Mouse (Mus musculus) MEL (cell line): ENCODE results near the gene Shank3. TPM values are rescaled to one million over a fixed set of nuclear protein-coding genes. Genes with fewer than 3 reads are reported as not detected.

Source experiments
- DNase-seq: peaks from one replicate; pipeline ENCODE4 v3.0.0; 2011; ENCODE audit warnings: low read depth, low spot score
- H3K27ac ChIP-seq: 2 replicates; pipeline ENCODE4 v1.5.1; 2012; ENCODE audit warnings: low read depth, mild to moderate bottlenecking, control low read depth, low read length, moderate library complexity; ENCODE audit not compliant: control insufficient read depth
- H3K27me3 ChIP-seq, 2 experiments: fragments of 150-350 bp in 1 of 2; sonication (generic) in 1 of 2; 2 replicates each; pipeline ENCODE4 v1.6.1; 2012; ENCODE audit warnings: low read length in 2 of 2, mild to moderate bottlenecking in 2 of 2, improper control_type of control experiment in 1 of 2, moderate library complexity in 1 of 2; ENCODE audit not compliant: insufficient read depth in 2 of 2, control insufficient read depth in 1 of 2
- H3K36me3 ChIP-seq, 2 experiments: 2 replicates each; pipeline ENCODE4 v1.6.1; 2012 to 2014; ENCODE audit warnings: low read length in 2 of 2, improper control_type of control experiment in 1 of 2, inconsistent platforms in 1 of 2, mild to moderate bottlenecking in 1 of 2; ENCODE audit not compliant: insufficient read depth in 2 of 2, control insufficient read depth in 1 of 2
- H3K4me1 ChIP-seq, 2 experiments: fragments of 150-350 bp in 1 of 2; sonication (generic) in 1 of 2; 2 replicates each; pipeline ENCODE4 v1.6.1; 2012; ENCODE audit warnings: low read length in 2 of 2, improper control_type of control experiment in 1 of 2, mild to moderate bottlenecking in 1 of 2; ENCODE audit not compliant: insufficient read depth in 2 of 2, control insufficient read depth in 1 of 2
- H3K4me3 ChIP-seq, 2 experiments: fragments of 150-350 bp in 1 of 2; sonication (generic) in 1 of 2; 2 replicates each; pipeline ENCODE4 v1.5.1; 2012; ENCODE audit warnings: low read depth in 2 of 2, low read length in 2 of 2, mild to moderate bottlenecking in 2 of 2, moderate library complexity in 2 of 2, control low read depth in 1 of 2, improper control_type of control experiment in 1 of 2; ENCODE audit not compliant: control insufficient read depth in 1 of 2, insufficient read depth in 1 of 2
- H3K79me2 ChIP-seq: 2 replicates; pipeline ENCODE4 v1.6.1; 2012; ENCODE audit warnings: mild to moderate bottlenecking, low read length, moderate library complexity; ENCODE audit not compliant: control insufficient read depth, poor library complexity, insufficient read depth
- H3K9ac ChIP-seq: 2 replicates; pipeline ENCODE4 v1.6.1; 2012; ENCODE audit warnings: low read depth, mild to moderate bottlenecking, control low read depth, low read length, moderate library complexity; ENCODE audit not compliant: control insufficient read depth, poor library complexity, severe bottlenecking
- H3K9me3 ChIP-seq: fragments of 150-350 bp; sonication (generic); replicated peaks from 2 replicates; pipeline ENCODE4 v1.6.1; 2012; ENCODE audit warnings: mild to moderate bottlenecking, low read length, improper control_type of control experiment, moderate library complexity; ENCODE audit not compliant: insufficient read depth
- BHLHE40 ChIP-seq: IDR thresholded peaks from 2 replicates; pipeline ENCODE4 v1.6.1; 2012; ENCODE audit warnings: low read depth, mild to moderate bottlenecking, inconsistent platforms, low read length, improper control_type of control experiment, borderline replicate concordance
- CHD1 ChIP-seq: IDR thresholded peaks from 2 replicates; pipeline ENCODE4 v1.6.1; 2012; ENCODE audit warnings: low read depth, mild to moderate bottlenecking, inconsistent platforms, low read length, improper control_type of control experiment
- CTCF ChIP-seq, 3 experiments: IDR thresholded peaks in 2 of 3; conservative IDR thresholded peaks in 1 of 3; 2 replicates each; pipeline ENCODE4 v1.5.1; 2011 to 2012; ENCODE audit warnings: low read length in 3 of 3, low read depth in 2 of 3, mild to moderate bottlenecking in 2 of 3, improper control_type of control experiment in 1 of 3, inconsistent platforms in 1 of 3, mixed read lengths in 1 of 3, moderate library complexity in 1 of 3; ENCODE audit not compliant: control insufficient read depth in 1 of 3, insufficient read depth in 1 of 3, poor library complexity in 1 of 3, severe bottlenecking in 1 of 3
- E2F4 ChIP-seq: IDR thresholded peaks from 2 replicates; pipeline ENCODE4 v1.6.1; 2011; ENCODE audit warnings: low read depth, low read length, improper control_type of control experiment, borderline replicate concordance
- ELF1 ChIP-seq: IDR thresholded peaks from 2 replicates; pipeline ENCODE4 v1.6.1; 2014; ENCODE audit warnings: low read depth, mild to moderate bottlenecking, inconsistent platforms, low read length, improper control_type of control experiment, moderate library complexity
- EP300 ChIP-seq, 2 experiments: IDR thresholded peaks; 2 replicates each; pipeline ENCODE4 v1.6.1; 2011; ENCODE audit warnings: improper control_type of control experiment in 2 of 2, low read length in 2 of 2, low read depth in 1 of 2, mild to moderate bottlenecking in 1 of 2
- ETS1 ChIP-seq: IDR thresholded peaks from 2 replicates; pipeline ENCODE4 v1.6.1; 2012; ENCODE audit warnings: low read depth, mild to moderate bottlenecking, inconsistent platforms, low read length, improper control_type of control experiment, moderate library complexity
- GABPA ChIP-seq: IDR thresholded peaks from 2 replicates; pipeline ENCODE4 v1.6.1; 2012; ENCODE audit warnings: low read depth, mild to moderate bottlenecking, inconsistent platforms, low read length, improper control_type of control experiment, moderate library complexity
- GATA1 ChIP-seq: IDR thresholded peaks from 2 replicates; pipeline ENCODE4 v1.6.1; 2011; ENCODE audit warnings: low read depth, low read length, improper control_type of control experiment
- HCFC1 ChIP-seq: IDR thresholded peaks from 2 replicates; pipeline ENCODE4 v1.6.1; 2012; ENCODE audit warnings: low read depth, mild to moderate bottlenecking, inconsistent platforms, low read length, improper control_type of control experiment, moderate library complexity
- MAFK ChIP-seq: IDR thresholded peaks from 2 replicates; pipeline ENCODE4 v1.6.1; 2011; ENCODE audit warnings: low read depth, mild to moderate bottlenecking, low read length, improper control_type of control experiment, borderline replicate concordance
- MAZ ChIP-seq: IDR thresholded peaks from 2 replicates; pipeline ENCODE4 v1.6.1; 2012; ENCODE audit warnings: low read depth, mild to moderate bottlenecking, inconsistent platforms, low read length, improper control_type of control experiment
- MXI1 ChIP-seq: IDR thresholded peaks from 2 replicates; pipeline ENCODE4 v1.6.1; 2011; ENCODE audit warnings: mild to moderate bottlenecking, low read depth, low read length, improper control_type of control experiment
- MYB ChIP-seq: IDR thresholded peaks from 2 replicates; pipeline ENCODE4 v1.6.1; 2011; ENCODE audit warnings: mild to moderate bottlenecking, low read depth, low read length, improper control_type of control experiment
- MYC ChIP-seq: IDR thresholded peaks from 2 replicates; pipeline ENCODE4 v1.6.1; 2011; ENCODE audit warnings: low read depth, mild to moderate bottlenecking, low read length, improper control_type of control experiment, moderate library complexity
- POLR2A ChIP-seq, 2 experiments: IDR thresholded peaks; 2 replicates each; pipeline ENCODE4 v1.6.1; 2011 to 2012; ENCODE audit warnings: low read length in 2 of 2, mild to moderate bottlenecking in 2 of 2, control low read depth in 1 of 2, improper control_type of control experiment in 1 of 2, low read depth in 1 of 2, moderate library complexity in 1 of 2; ENCODE audit not compliant: control insufficient read depth in 1 of 2, insufficient read depth in 1 of 2, poor library complexity in 1 of 2
- POLR2AphosphoS5 ChIP-seq: IDR thresholded peaks from 2 replicates; pipeline ENCODE4 v1.6.1; 2012; ENCODE audit warnings: low read depth, borderline replicate concordance, mild to moderate bottlenecking, inconsistent platforms, low read length, moderate library complexity, mixed read lengths
- RAD21 ChIP-seq: IDR thresholded peaks from 2 replicates; pipeline ENCODE4 v1.6.1; 2011; ENCODE audit warnings: mild to moderate bottlenecking, low read depth, low read length, improper control_type of control experiment
- RCOR1 ChIP-seq: IDR thresholded peaks from 2 replicates; pipeline ENCODE4 v1.6.1; 2012; ENCODE audit warnings: low read depth, mild to moderate bottlenecking, inconsistent platforms, low read length, improper control_type of control experiment
- SIN3A ChIP-seq: IDR thresholded peaks from 2 replicates; pipeline ENCODE4 v1.6.1; 2012; ENCODE audit warnings: low read length, improper control_type of control experiment, inconsistent platforms
- TAL1 ChIP-seq: IDR thresholded peaks from 2 replicates; pipeline ENCODE4 v1.6.1; 2012; ENCODE audit warnings: mild to moderate bottlenecking, inconsistent platforms, low read length, moderate library complexity, mixed read lengths
- TCF12 ChIP-seq: IDR thresholded peaks from 2 replicates; pipeline ENCODE4 v1.6.1; 2014; ENCODE audit warnings: low read depth, mild to moderate bottlenecking, inconsistent platforms, low read length, improper control_type of control experiment, moderate library complexity
- UBTF ChIP-seq: IDR thresholded peaks from 2 replicates; pipeline ENCODE4 v1.6.1; 2012; ENCODE audit warnings: low read depth, mild to moderate bottlenecking, inconsistent platforms, low read length, improper control_type of control experiment, moderate library complexity, borderline replicate concordance; ENCODE audit not compliant: insufficient read depth
- USF1 ChIP-seq: IDR thresholded peaks from 2 replicates; pipeline ENCODE4 v1.6.1; 2014; ENCODE audit warnings: low read depth, mild to moderate bottlenecking, inconsistent platforms, low read length, improper control_type of control experiment, moderate library complexity
- USF2 ChIP-seq, 2 experiments: IDR thresholded peaks; 2 replicates each; pipeline ENCODE4 v1.6.1; 2011 to 2012; ENCODE audit warnings: improper control_type of control experiment in 2 of 2, low read length in 2 of 2, borderline replicate concordance in 1 of 2, inconsistent platforms in 1 of 2, low read depth in 1 of 2, mild to moderate bottlenecking in 1 of 2; ENCODE audit not compliant: insufficient read depth in 1 of 2
- ZNF384 ChIP-seq: IDR thresholded peaks from 2 replicates; pipeline ENCODE4 v1.6.1; 2012; ENCODE audit warnings: low read depth, mild to moderate bottlenecking, inconsistent platforms, low read length, improper control_type of control experiment
- polyA plus RNA-seq, 2 experiments: library from polyadenylated mRNA; stranded (reverse) in 1 of 2; unstranded in 1 of 2; fragments of >175 nt in 1 of 2; fragments of >200 nt in 1 of 2; gene quantifications; 2 replicates each; pipeline versions ENCODE4 v1.2.1 to v1.2.4; 2012; ENCODE audit warnings: low replicate concordance in 2 of 2, low read depth in 1 of 2; ENCODE audit not compliant: insufficient read length in 2 of 2, insufficient read depth in 1 of 2, missing spikeins in 1 of 2
- total RNA-seq: library from RNA; depleted of rRNA; stranded (reverse); fragments of 300-350 nt; gene quantifications from 2 replicates; pipeline ENCODE4 v1.2.3, GENCODE M21; 2012

Shank3 gene
- total and polyA plus RNA-seq, 3 experiments = 14.2 to 20.3 TPM; not detected in 1

DNA sequence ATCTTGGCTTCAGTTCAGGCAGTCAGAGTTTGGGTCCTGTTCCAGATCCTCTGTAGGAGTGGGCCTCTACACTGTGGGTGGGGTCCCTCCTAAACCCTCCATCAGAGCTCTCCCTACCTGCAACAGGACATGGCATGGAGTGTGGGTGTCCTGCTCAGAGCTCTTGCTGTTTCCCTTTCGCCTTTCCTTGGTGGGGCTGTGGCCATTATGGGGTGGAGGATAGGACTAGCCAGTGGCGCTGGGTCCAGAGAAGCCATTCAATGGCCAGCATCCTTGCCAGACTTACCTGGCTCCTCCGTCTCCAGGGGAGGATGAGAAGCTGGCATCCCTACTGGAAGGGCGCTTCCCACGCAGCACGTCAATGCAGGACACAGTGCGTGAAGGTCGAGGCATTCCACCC is 47.9 kb downstream of the Shank3 start:
- Histone ChIP-seq H3K4me1 (no peaks in the 10 kb centered on the region), H3K79me2 (no peaks in the 10 kb centered on the region), H3K36me3 (no peaks in the 10 kb centered on the region; a peak in 1 of 4 replicates), H3K9me3 (no peaks in the 10 kb centered on the region), H3K4me3 (no peak overlapping the region), H3K9ac (no peak overlapping the region), H3K27me3 (no peaks in the 10 kb centered on the region), H3K27ac (no peak overlapping the region)
- DNase-seq = no peak
- no peak for TF ChIP-seq MAFK
- no peak for TF ChIP-seq MAZ
- TF ChIP-seq MXI1 = no peak
- no peak for TF ChIP-seq POLR2AphosphoS5
- no peak for TF ChIP-seq USF2 (IDR thresholded peaks at IDR 0.05; ENCODE audit: borderline replicate concordance in 1 of 2, insufficient read depth in 1 of 2, low read depth in 1 of 2, low read length in 2 of 2)
- no peak for TF ChIP-seq ETS1
- TF ChIP-seq POLR2A (IDR thresholded peaks at IDR 0.05; ENCODE audit: control insufficient read depth in 1 of 2, insufficient read depth in 1 of 2, low read depth in 1 of 2, low read length in 2 of 2, poor library complexity in 1 of 2) = no peak
- TF ChIP-seq UBTF = no peak
- TF ChIP-seq MYB = no peak
- TF ChIP-seq RAD21 = no peak
- no peak for TF ChIP-seq GATA1
- TF ChIP-seq TAL1 = no peak
- no peak for TF ChIP-seq ZNF384
- no peak for TF ChIP-seq BHLHE40
- TF ChIP-seq CTCF (IDR thresholded peaks at IDR 0.05 in 2 of 3, conservative IDR thresholded peaks at IDR 0.05 in 1 of 3; ENCODE audit: control insufficient read depth in 1 of 3, insufficient read depth in 1 of 3, low read depth in 2 of 3, low read length in 3 of 3, poor library complexity in 1 of 3, severe bottlenecking in 1 of 3) = no peak

- Histone ChIP-seq H3K27me3 (no peaks in the 10 kb centered on the region), H3K4me3 (no peak overlapping the region), H3K9ac (no peak overlapping the region), H3K27ac (no peak overlapping the region), H3K9me3 (no peaks in the 10 kb centered on the region), H3K79me2 (no peaks in the 10 kb centered on the region), H3K36me3 (no peaks in the 10 kb centered on the region; a peak in 1 of 4 replicates), H3K4me1 (no peaks in the 10 kb centered on the region)
- no peak for DNase-seq
- TF ChIP-seq POLR2AphosphoS5 (no peak), RAD21 (no peak), ZNF384 (no peak), GABPA (no peak), UBTF (no peak), CHD1 (no peak), MYC (no peak), RCOR1 (no peak), SIN3A (no peak), MYB (no peak), USF1 (no peak), POLR2A (IDR thresholded peaks at IDR 0.05; ENCODE audit: control insufficient read depth in 1 of 2, insufficient read depth in 1 of 2, low read depth in 1 of 2, low read length in 2 of 2, poor library complexity in 1 of 2) (no peak), HCFC1 (no peak), E2F4 (no peak), BHLHE40 (no peak), MXI1 (no peak), TCF12 (no peak), ELF1 (no peak), EP300 (IDR thresholded peaks at IDR 0.05; ENCODE audit: low read depth in 1 of 2, low read length in 2 of 2) (no peak)
Measured at GRCm38 (mm10) chr15:89547824-89548601, 48.6 kb downstream of the Shank3 start.
